Mouse (Mus musculus): ENCODE measurements around the gene Baz2b. TPM values are rescaled to one million over a fixed set of nuclear protein-coding genes. Genes with fewer than 3 reads are reported as not detected.

Gene Baz2b
- polyA plus RNA-seq, 1 experiment from 2014 or later = 19.7 TPM

GRCm38 (mm10) chr2:60204162-60204561, 5.5 kb downstream of the Baz2b start:
- Histone ChIP-seq H3K9ac (replicated peaks) (no peak overlapping the region), H3K27ac (ENCODE audit: low read depth) (no peak overlapping the region), H3K27me3 (ENCODE audit: insufficient read depth, low read length) (no peaks in the 10 kb centered on the region), H3K4me1 (ENCODE audit: insufficient read depth) (peaks cover 14% of the 10 kb centered on the region), H3K9me3 (ENCODE audit: low read length) (no peaks in the 10 kb centered on the region), H3K4me2 (ENCODE audit: low read depth, low read length) (no peak overlapping the region), H3K36me3 (replicated peaks; ENCODE audit: insufficient read depth, low read length) (peaks cover 16% of the 10 kb centered on the region; the same call in 1 of the 2 replicates), H3K4me3 (ENCODE audit: low read depth, low read length) (no peak overlapping the region)
- 41% methylated on average over 6 of the region's 6 CpGs for WGBS (ENCODE audit: insufficient replicate concordance)
- TF ChIP-seq CTCF (IDR thresholded peaks at IDR 0.05; ENCODE audit: low read depth) = no peak
- no peak for TF ChIP-seq EP300 (IDR thresholded peaks at IDR 0.05; ENCODE audit: low read depth)
- DNase-seq (no peak), ATAC-seq (no peak)

- Histone ChIP-seq H3K27ac (ENCODE audit: low read depth) (no peak overlapping the region), H3K4me1 (ENCODE audit: insufficient read depth) (peaks cover 14% of the 10 kb centered on the region), H3K27me3 (ENCODE audit: insufficient read depth, low read length) (no peaks in the 10 kb centered on the region), H3K36me3 (replicated peaks; ENCODE audit: insufficient read depth, low read length) (peaks cover 16% of the 10 kb centered on the region; the same call in 1 of the 2 replicates), H3K9me3 (ENCODE audit: low read length) (no peaks in the 10 kb centered on the region), H3K4me2 (ENCODE audit: low read depth, low read length) (no peak overlapping the region), H3K4me3 (ENCODE audit: low read depth, low read length) (no peak overlapping the region), H3K9ac (replicated peaks) (no peak overlapping the region)
- DNase-seq (no peak), ATAC-seq (no peak)
- 84% methylated on average over 4 of the region's 4 CpGs for WGBS (ENCODE audit: insufficient replicate concordance)
- no peak for TF ChIP-seq EP300 (IDR thresholded peaks at IDR 0.05; ENCODE audit: low read depth)
- no peak for TF ChIP-seq CTCF (IDR thresholded peaks at IDR 0.05; ENCODE audit: low read depth)
Measured at GRCm38 (mm10) chr2:60203733-60204132, 5.9 kb downstream of the Baz2b start.

GRCm38 (mm10) chr2:60202900-60203530, 6.6 kb downstream of the Baz2b start:
- Histone ChIP-seq H3K4me3 (ENCODE audit: low read depth, low read length) (no peak overlapping the region), H3K27ac (ENCODE audit: low read depth) (no peak overlapping the region), H3K27me3 (ENCODE audit: insufficient read depth, low read length) (no peaks in the 10 kb centered on the region), H3K4me2 (ENCODE audit: low read depth, low read length) (no peak overlapping the region), H3K36me3 (replicated peaks; ENCODE audit: insufficient read depth, low read length) (peaks cover 16% of the 10 kb centered on the region; the same call in 1 of the 2 replicates), H3K4me1 (ENCODE audit: insufficient read depth) (peaks cover 9% of the 10 kb centered on the region), H3K9ac (replicated peaks) (no peak overlapping the region), H3K9me3 (ENCODE audit: low read length) (no peaks in the 10 kb centered on the region)
- TF ChIP-seq CTCF (IDR thresholded peaks at IDR 0.05; ENCODE audit: low read depth) = no peak
- no peak for TF ChIP-seq EP300 (IDR thresholded peaks at IDR 0.05; ENCODE audit: low read depth)
- ATAC-seq (no peak), DNase-seq (no peak)
- WGBS (ENCODE audit: insufficient replicate concordance) = 56% methylated on average over 8 of the region's 8 CpGs

GRCm38 (mm10) chr2:60200667-60201066, 9.0 kb downstream of the Baz2b start:
- peaks cover 5% of the 10 kb centered on the region for H3K4me1 ChIP-seq (ENCODE audit: insufficient read depth)
- H3K36me3 ChIP-seq (replicated peaks; ENCODE audit: insufficient read depth, low read length) = peaks cover 8% of the 10 kb centered on the region; the same call in 1 of the 2 replicates
- no peak overlapping the region for H3K4me2 ChIP-seq (ENCODE audit: low read depth, low read length)
- 0 out of 2 replicates have a peak, but pooled peaks have one; percentile 35 for ATAC-seq
- no peak overlapping the region for H3K27ac ChIP-seq (ENCODE audit: low read depth)
- no peak overlapping the region for H3K9ac ChIP-seq (replicated peaks)
- no peaks in the 10 kb centered on the region for H3K27me3 ChIP-seq (ENCODE audit: insufficient read depth, low read length)
- DNase-seq = peak; percentile 77
- 57% methylated on average over 8 of the region's 8 CpGs for WGBS (ENCODE audit: insufficient replicate concordance)
- no peaks in the 10 kb centered on the region for H3K9me3 ChIP-seq (ENCODE audit: low read length)
- H3K4me3 ChIP-seq (ENCODE audit: low read depth, low read length) = no peak overlapping the region
- TF ChIP-seq EP300 (IDR thresholded peaks at IDR 0.05; ENCODE audit: low read depth) (no peak), CTCF (IDR thresholded peaks at IDR 0.05; ENCODE audit: low read depth) (peak; percentile 84)

GRCm38 (mm10) chr2:60200051-60200562, 9.5 kb downstream of the Baz2b start:
- H3K9ac ChIP-seq (replicated peaks) = no peak overlapping the region
- H3K4me2 ChIP-seq (ENCODE audit: low read depth, low read length) = no peak overlapping the region
- no peaks in the 10 kb centered on the region for H3K9me3 ChIP-seq (ENCODE audit: low read length)
- 83% methylated on average over 5 of the region's 5 CpGs for WGBS (ENCODE audit: insufficient replicate concordance)
- H3K36me3 ChIP-seq (replicated peaks; ENCODE audit: insufficient read depth, low read length) = peaks cover 4% of the 10 kb centered on the region; the same call in 1 of the 2 replicates
- H3K4me3 ChIP-seq (ENCODE audit: low read depth, low read length) = no peak overlapping the region
- ATAC-seq = no peak
- no peaks in the 10 kb centered on the region for H3K27me3 ChIP-seq (ENCODE audit: insufficient read depth, low read length)
- no peak overlapping the region for H3K27ac ChIP-seq (ENCODE audit: low read depth)
- no peak for DNase-seq
- H3K4me1 ChIP-seq (ENCODE audit: insufficient read depth) = peaks cover 5% of the 10 kb centered on the region
- no peak for TF ChIP-seq EP300 (IDR thresholded peaks at IDR 0.05; ENCODE audit: low read depth)

GRCm38 (mm10) chr2:60196841-60197240, 12.8 kb downstream of the Baz2b start:
- DNase-seq (no peak), ATAC-seq (no peak)
- Histone ChIP-seq H3K36me3 (replicated peaks; ENCODE audit: insufficient read depth, low read length) (no peaks in the 10 kb centered on the region), H3K9me3 (ENCODE audit: low read length) (no peaks in the 10 kb centered on the region), H3K4me3 (ENCODE audit: low read depth, low read length) (no peak overlapping the region), H3K27me3 (ENCODE audit: insufficient read depth, low read length) (no peaks in the 10 kb centered on the region), H3K27ac (ENCODE audit: low read depth) (no peak overlapping the region), H3K4me2 (ENCODE audit: low read depth, low read length) (no peak overlapping the region), H3K4me1 (ENCODE audit: insufficient read depth) (no peaks in the 10 kb centered on the region), H3K9ac (replicated peaks) (no peak overlapping the region)
- no peak for TF ChIP-seq CTCF (IDR thresholded peaks at IDR 0.05; ENCODE audit: low read depth)
- TF ChIP-seq EP300 (IDR thresholded peaks at IDR 0.05; ENCODE audit: low read depth) = no peak
- WGBS (ENCODE audit: insufficient replicate concordance) = 66% methylated on average over 1 of the region's 1 CpGs

All from liver, postnatal 0 days (tissue).